Mouse (Mus musculus) neural tube, embryonic 12.5 days (tissue): ENCODE data around the gene Zfp445. TPM values are rescaled to one million over a fixed set of nuclear protein-coding genes. Genes with fewer than 3 reads are reported as not detected.
A peak's percentile ranks its signal among the peaks of the same experiment; 100 is the strongest.

Experiments used
- ATAC-seq: fragments of 200-750 bp; cut with Nextera tagmentation; 2 replicates; pipeline ENCODE4 v1.8.0; 2017; ENCODE audit warnings: low read depth, mild to moderate bottlenecking, moderate TSS enrichment, moderate library complexity; ENCODE audit not compliant: low FRiP score
- H3K27ac ChIP-seq: fragments of 300-500 bp; sonication (generic); 2 replicates; pipeline ENCODE4 v1.5.1; 2016
- H3K27me3 ChIP-seq: fragments of 300-500 bp; sonication (generic); replicated peaks from 2 replicates; pipeline ENCODE4 v1.6.1; 2016; ENCODE audit warnings: mild to moderate bottlenecking
- H3K36me3 ChIP-seq: fragments of 300-500 bp; sonication (generic); 2 replicates; pipeline ENCODE4 v1.6.1; 2016; ENCODE audit warnings: mild to moderate bottlenecking
- H3K4me1 ChIP-seq: fragments of 300-500 bp; sonication (generic); 2 replicates; pipeline ENCODE4 v1.6.1; 2016
- H3K4me2 ChIP-seq: fragments of 300-500 bp; sonication (generic); replicated peaks from 2 replicates; pipeline ENCODE4 v1.6.1; 2016; ENCODE audit warnings: mild to moderate bottlenecking
- H3K4me3 ChIP-seq: fragments of 300-500 bp; sonication (generic); 2 replicates; pipeline ENCODE4 v1.5.1; 2016
- H3K9ac ChIP-seq: fragments of 300-500 bp; sonication (generic); 2 replicates; pipeline ENCODE4 v1.6.1; 2016; ENCODE audit warnings: mild to moderate bottlenecking
- H3K9me3 ChIP-seq: fragments of 300-500 bp; sonication (generic); 2 replicates; pipeline ENCODE4 v1.6.1; 2016; ENCODE audit warnings: mild to moderate bottlenecking
- WGBS: fragments of 180-500 bp; shearing (Covaris S2); methylation state at CpG from one replicate; pipeline ENCODE4 v1.1.7; 2016; 5-methylcytosine and 5-hydroxymethylcytosine counted together
- polyA plus RNA-seq: library from polyadenylated mRNA; unstranded; fragments of >200 nt; fragmentation: Nextera tagmentation; extraction: Ambion mirVana; gene quantifications from 2 replicates; pipeline ENCODE4 v1.2.1, GENCODE M21; 2016

Gene Zfp445
- 101 and 115 TPM in 2 replicates for polyA plus RNA-seq

- Histone ChIP-seq H3K27ac (peak within 1 kb of the TSS; percentile 53), H3K4me1 (peaks cover 13% of the 10 kb centered on the region), H3K4me3 (peak within 1 kb of the TSS; percentile 82), H3K27me3 (no peaks in the 10 kb centered on the region), H3K9ac (peak within 1 kb of the TSS; percentile 86), H3K36me3 (peaks cover 21% of the 10 kb centered on the region), H3K4me2 (peak within 1 kb of the TSS; percentile 72), H3K9me3 (peaks cover 19% of the 10 kb centered on the region)
- ATAC-seq, result peak; percentile 94
- 1% methylated on average over 34 of the region's 34 CpGs for WGBS
Observed at GRCm38 (mm10) chr9:122865697-122866166, at the start of gene Zfp445. Zfp445 (minus strand) TSS chr9:122866006.

- no peaks in the 10 kb centered on the region for H3K9me3 ChIP-seq
- H3K4me2 ChIP-seq, result peak overlapping the region; percentile 74
- H3K36me3 ChIP-seq, result peaks cover 11% of the 10 kb centered on the region
- H3K4me3 ChIP-seq, result peak overlapping the region; percentile 54
- no peaks in the 10 kb centered on the region for H3K27me3 ChIP-seq
- H3K4me1 ChIP-seq, result no peaks in the 10 kb centered on the region
- no peak overlapping the region for H3K27ac ChIP-seq
- peak; percentile 100 for ATAC-seq
- peak overlapping the region; percentile 76 for H3K9ac ChIP-seq
- WGBS, result 14% methylated on average over 32 of the region's 32 CpGs
Observed at GRCm38 (mm10) chr9:122902717-122903535, 37.1 kb upstream of the Zfp445 start.

GRCm38 (mm10) chr9:122901047-122901446 is 35.2 kb upstream of the Zfp445 start:
- no peaks in the 10 kb centered on the region for H3K4me1 ChIP-seq
- peaks cover under 1% of the 10 kb centered on the region; the same call in 1 of the 2 replicates for H3K36me3 ChIP-seq
- H3K9ac ChIP-seq, result no peak overlapping the region
- WGBS, result 93% methylated on average over 2 of the region's 2 CpGs
- no peak overlapping the region for H3K4me2 ChIP-seq
- H3K27ac ChIP-seq, result no peak overlapping the region
- peaks cover under 1% of the 10 kb centered on the region; the same call in 1 of the 2 replicates for H3K9me3 ChIP-seq
- H3K4me3 ChIP-seq, result no peak overlapping the region
- H3K27me3 ChIP-seq, result no peaks in the 10 kb centered on the region
- ATAC-seq, result no peak

GRCm38 (mm10) chr9:122886372-122887179 is 20.8 kb upstream of the Zfp445 start:
- Histone ChIP-seq H3K4me1 (peaks cover 11% of the 10 kb centered on the region; the same call in 1 of the 2 replicates), H3K27me3 (no peaks in the 10 kb centered on the region; the same call in 1 of the 2 replicates), H3K27ac (no peak overlapping the region), H3K9ac (peak overlapping the region; percentile 60), H3K4me3 (peak overlapping the region; percentile 55), H3K9me3 (no peaks in the 10 kb centered on the region), H3K4me2 (peak overlapping the region; percentile 69), H3K36me3 (peaks cover 5% of the 10 kb centered on the region; the same call in 1 of the 2 replicates)
- ATAC-seq, result peak; percentile 83
- WGBS, result 7% methylated on average over 54 of the region's 54 CpGs

DNA sequence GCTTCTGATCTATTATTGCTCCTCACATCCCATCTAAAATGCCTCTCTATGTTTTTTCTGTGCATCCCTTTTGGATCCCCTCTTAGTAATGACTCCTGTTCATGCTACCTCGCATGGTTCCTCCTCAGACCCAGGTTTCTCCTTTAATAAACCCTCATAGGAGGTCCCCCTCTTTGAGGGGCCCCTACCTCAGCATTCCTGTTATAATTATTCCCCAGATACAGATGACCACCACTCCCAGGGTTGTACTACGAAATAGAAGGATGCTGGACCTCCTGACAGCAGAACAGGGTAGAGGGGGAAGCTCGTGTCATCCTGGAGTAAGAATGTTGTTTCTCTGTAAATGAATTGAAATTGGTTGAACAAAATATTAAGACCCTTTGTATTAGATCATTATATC is 19.6 kb upstream of the Zfp445 start, which contains the start of gene Zkscan7:
TSS of gene Zkscan7 (plus strand) at position 301 of the 400 bp plus-strand sequence.
- Histone ChIP-seq H3K4me2 (peak within 1 kb of the TSS; percentile 69), H3K27me3 (no peaks in the 10 kb centered on the region; the same call in 1 of the 2 replicates), H3K4me1 (peaks cover 11% of the 10 kb centered on the region; the same call in 1 of the 2 replicates), H3K9me3 (no peaks in the 10 kb centered on the region), H3K36me3 (no peaks in the 10 kb centered on the region; the same call in 1 of the 2 replicates), H3K9ac (no peak within 1 kb of the TSS), H3K27ac (no peak within 1 kb of the TSS), H3K4me3 (peak within 1 kb of the TSS; percentile 55; the same call in 1 of the 2 replicates)
- 88% methylated on average over 3 of the region's 3 CpGs for WGBS
- no peak for ATAC-seq

DNA sequence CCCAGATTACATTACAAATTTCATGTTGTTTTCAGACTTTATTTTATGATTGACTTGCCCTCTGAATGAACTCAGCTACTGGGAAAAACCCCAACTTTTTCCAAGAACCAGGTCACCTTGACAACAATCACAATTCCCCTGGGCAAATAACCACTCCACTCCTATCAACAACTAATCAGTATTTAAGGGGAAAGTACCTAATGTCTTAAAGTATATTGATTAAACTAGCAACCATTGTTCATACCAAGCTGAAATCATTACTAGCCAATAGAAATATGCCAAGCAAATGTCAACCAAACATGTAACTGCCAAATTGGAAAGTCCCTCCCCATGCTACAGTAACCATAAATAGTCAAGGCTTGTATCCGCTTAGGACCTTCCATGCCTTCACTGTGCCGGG is 9.3 kb upstream of the Zfp445 start:
- Histone ChIP-seq H3K27me3 (no peaks in the 10 kb centered on the region), H3K4me1 (no peaks in the 10 kb centered on the region), H3K9me3 (no peaks in the 10 kb centered on the region), H3K9ac (no peak overlapping the region), H3K4me2 (no peak overlapping the region), H3K4me3 (no peak overlapping the region), H3K36me3 (no peaks in the 10 kb centered on the region; the same call in 1 of the 2 replicates), H3K27ac (no peak overlapping the region)
- ATAC-seq, result no peak
- WGBS, result 86% methylated on average over 2 of the region's 2 CpGs

DNA sequence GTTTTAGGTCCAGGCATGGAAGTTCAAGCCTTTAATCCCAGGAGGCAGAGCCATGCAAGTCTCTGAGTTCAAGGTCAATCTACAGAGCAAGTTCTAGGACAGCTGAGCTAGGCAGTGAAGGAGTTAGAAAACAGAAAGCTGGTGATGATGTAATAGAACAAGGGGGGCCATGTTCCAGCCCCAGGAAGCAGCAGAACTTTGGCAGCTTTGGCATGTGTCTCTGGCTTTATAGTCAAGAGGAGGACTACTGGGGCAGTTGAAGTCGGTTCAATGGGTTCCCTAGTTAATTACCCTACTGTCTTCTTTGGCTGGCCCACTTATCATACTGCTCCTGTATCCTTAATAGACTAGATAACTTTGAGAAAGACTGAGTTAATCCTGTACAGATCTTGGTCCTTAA is 8.8 kb upstream of the Zfp445 start:
- ATAC-seq, result no peak
- no peaks in the 10 kb centered on the region for H3K9me3 ChIP-seq
- no peaks in the 10 kb centered on the region; the same call in 1 of the 2 replicates for H3K36me3 ChIP-seq
- H3K9ac ChIP-seq, result no peak overlapping the region
- no peak overlapping the region for H3K4me2 ChIP-seq
- no peaks in the 10 kb centered on the region for H3K27me3 ChIP-seq
- no peak overlapping the region for H3K4me3 ChIP-seq
- H3K27ac ChIP-seq, result no peak overlapping the region
- no peaks in the 10 kb centered on the region for H3K4me1 ChIP-seq
- 76% methylated on average over 1 of the region's 1 CpGs for WGBS

DNA sequence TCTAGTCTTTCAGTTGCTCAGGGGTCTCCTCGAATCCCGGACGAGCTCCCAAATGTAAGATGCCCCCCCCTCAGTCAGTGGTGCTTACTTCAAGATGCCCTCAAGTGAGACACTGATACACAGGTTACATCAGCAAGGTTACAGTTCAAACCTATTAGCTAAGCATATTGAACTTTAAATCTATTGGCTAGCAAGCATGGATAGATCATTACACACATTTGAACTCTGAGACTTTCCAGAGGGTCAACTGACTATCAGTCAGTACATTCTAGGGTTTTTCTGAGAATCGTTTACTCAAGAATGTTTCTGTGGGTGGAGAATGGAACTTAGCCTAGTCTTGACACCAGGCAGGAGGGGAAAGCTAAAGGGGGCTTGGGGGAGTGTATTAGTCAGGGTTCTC is 6.8 kb upstream of the Zfp445 start:
- Histone ChIP-seq H3K27ac (no peak overlapping the region), H3K4me3 (no peak overlapping the region), H3K9me3 (no peaks in the 10 kb centered on the region), H3K4me2 (no peak overlapping the region), H3K36me3 (no peaks in the 10 kb centered on the region; the same call in 1 of the 2 replicates), H3K27me3 (no peaks in the 10 kb centered on the region), H3K4me1 (no peaks in the 10 kb centered on the region), H3K9ac (no peak overlapping the region)
- 86% methylated on average over 4 of the region's 4 CpGs for WGBS
- ATAC-seq, result no peak

- H3K4me1 ChIP-seq, result peaks cover 13% of the 10 kb centered on the region
- H3K9ac ChIP-seq, result no peak overlapping the region
- 92% methylated on average over 4 of the region's 4 CpGs for WGBS
- H3K27me3 ChIP-seq, result no peaks in the 10 kb centered on the region
- H3K9me3 ChIP-seq, result peaks cover 15% of the 10 kb centered on the region; the same call in 1 of the 2 replicates
- H3K36me3 ChIP-seq, result peaks cover 16% of the 10 kb centered on the region
- peak; percentile 39 for ATAC-seq
- H3K4me3 ChIP-seq, result peak overlapping the region; percentile 82; the same call in 1 of the 2 replicates
- no peak overlapping the region for H3K27ac ChIP-seq
- H3K4me2 ChIP-seq, result peak overlapping the region; percentile 72
Observed at GRCm38 (mm10) chr9:122866192-122866591, 386 bp upstream of the Zfp445 start.

DNA sequence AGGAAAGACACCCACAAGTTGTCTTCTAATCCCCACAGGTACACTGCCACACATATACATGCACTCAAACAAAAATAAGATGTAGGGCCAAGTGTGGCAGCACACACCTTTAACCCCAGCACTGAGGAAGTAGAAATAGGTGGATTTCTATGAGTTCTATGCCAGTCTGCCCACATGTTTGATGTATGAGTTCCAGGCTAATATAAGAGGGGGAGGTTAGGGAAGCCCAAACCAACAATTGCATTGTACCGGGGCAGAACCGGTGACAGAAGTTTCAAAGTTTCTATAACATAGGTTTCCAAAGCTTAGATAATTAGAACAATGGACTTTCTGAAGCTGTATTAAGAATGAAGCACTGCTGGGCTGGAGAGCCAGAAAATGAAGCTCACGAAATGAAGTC is 958 bp downstream of the Zfp445 start:
- WGBS, result 63% methylated on average over 3 of the region's 3 CpGs
- H3K4me3 ChIP-seq, result peak overlapping the region; percentile 82
- peaks cover 28% of the 10 kb centered on the region for H3K9me3 ChIP-seq
- H3K36me3 ChIP-seq, result peaks cover 30% of the 10 kb centered on the region
- peaks cover 13% of the 10 kb centered on the region for H3K4me1 ChIP-seq
- peak overlapping the region; percentile 86 for H3K9ac ChIP-seq
- H3K27me3 ChIP-seq, result no peaks in the 10 kb centered on the region
- no peak for ATAC-seq
- no peak overlapping the region for H3K27ac ChIP-seq
- H3K4me2 ChIP-seq, result peak overlapping the region; percentile 72

DNA sequence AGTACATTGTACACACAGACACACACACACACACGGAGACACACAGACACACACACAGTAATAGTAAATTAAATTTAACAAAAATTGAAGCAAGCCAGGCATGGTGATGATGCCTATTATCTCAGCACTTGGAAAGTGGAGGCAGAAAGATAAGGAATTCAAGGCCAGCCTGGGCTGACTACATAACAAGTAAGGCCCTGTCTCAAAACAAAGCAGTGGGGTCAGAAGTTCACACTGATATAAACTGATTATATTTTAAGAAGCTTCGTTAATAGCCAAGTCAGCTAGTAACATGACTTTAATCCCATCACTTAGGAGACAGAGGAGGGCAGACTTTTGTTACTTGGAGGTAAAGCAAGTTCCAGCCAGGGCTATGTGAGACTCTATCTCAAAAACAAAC is 2.1 kb downstream of the Zfp445 start:
- Histone ChIP-seq H3K4me2 (peak overlapping the region; percentile 72; the same call in 1 of the 2 replicates), H3K36me3 (peaks cover 40% of the 10 kb centered on the region), H3K4me1 (peaks cover 13% of the 10 kb centered on the region), H3K27ac (no peak overlapping the region), H3K4me3 (no peak overlapping the region), H3K9ac (no peak overlapping the region), H3K9me3 (peaks cover 30% of the 10 kb centered on the region), H3K27me3 (no peaks in the 10 kb centered on the region)
- 92% methylated on average over 2 of the region's 2 CpGs for WGBS
- no peak for ATAC-seq

- H3K9me3 ChIP-seq, result peaks cover 20% of the 10 kb centered on the region
- no peak for ATAC-seq
- H3K36me3 ChIP-seq, result peaks cover 67% of the 10 kb centered on the region
- no peak overlapping the region for H3K4me3 ChIP-seq
- no peak overlapping the region for H3K4me2 ChIP-seq
- H3K27ac ChIP-seq, result no peak overlapping the region
- peaks cover 13% of the 10 kb centered on the region for H3K4me1 ChIP-seq
- no peaks in the 10 kb centered on the region for H3K27me3 ChIP-seq
- H3K9ac ChIP-seq, result no peak overlapping the region
Observed at GRCm38 (mm10) chr9:122860752-122861151, 5.1 kb downstream of the Zfp445 start.
